Mouse (Mus musculus): ENCODE data around the gene Tcf3.

DNA sequence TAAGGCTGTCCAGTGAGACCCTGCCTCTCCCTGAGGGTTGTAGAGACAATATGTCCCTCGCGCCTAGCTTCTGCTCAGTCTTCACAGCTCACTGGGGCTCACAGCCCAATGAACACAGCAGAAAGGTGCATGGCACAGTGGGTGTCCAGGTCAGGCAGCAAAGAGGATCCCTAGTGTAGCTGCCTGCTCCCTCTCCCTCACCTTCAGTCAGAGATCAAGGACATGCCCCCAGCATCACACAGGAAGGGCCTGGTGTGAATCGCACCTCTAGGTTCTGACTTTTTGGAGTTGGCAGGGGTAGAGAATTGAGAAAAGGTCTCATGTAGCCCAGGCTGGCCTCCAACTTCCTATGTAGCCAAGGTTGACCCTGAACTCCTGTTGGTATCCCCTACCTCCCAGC lies 1.4 kb upstream of the Tcf3 start:
- TF ChIP-seq CTCF (conservative IDR thresholded peaks at IDR 0.05 in 1 of 2, IDR thresholded peaks at IDR 0.05 in 1 of 2; ENCODE audit: low read depth in 2 of 2, low read length in 2 of 2) (no peak), POLR2A (IDR thresholded peaks at IDR 0.05; ENCODE audit: low read depth, low read length) (no peak), RAD21 (IDR thresholded peaks at IDR 0.05; ENCODE audit: low read depth, low read length) (no peak), EP300 (IDR thresholded peaks at IDR 0.05; ENCODE audit: low read length) (no peak), ZKSCAN1 (IDR thresholded peaks at IDR 0.05; ENCODE audit: borderline replicate concordance, low read depth, low read length) (no peak)

Measured in CH12.LX (cell line).